Comparison of ENCODE assay signal across 17 mouse cellular contexts in the genomic region with DNA sequence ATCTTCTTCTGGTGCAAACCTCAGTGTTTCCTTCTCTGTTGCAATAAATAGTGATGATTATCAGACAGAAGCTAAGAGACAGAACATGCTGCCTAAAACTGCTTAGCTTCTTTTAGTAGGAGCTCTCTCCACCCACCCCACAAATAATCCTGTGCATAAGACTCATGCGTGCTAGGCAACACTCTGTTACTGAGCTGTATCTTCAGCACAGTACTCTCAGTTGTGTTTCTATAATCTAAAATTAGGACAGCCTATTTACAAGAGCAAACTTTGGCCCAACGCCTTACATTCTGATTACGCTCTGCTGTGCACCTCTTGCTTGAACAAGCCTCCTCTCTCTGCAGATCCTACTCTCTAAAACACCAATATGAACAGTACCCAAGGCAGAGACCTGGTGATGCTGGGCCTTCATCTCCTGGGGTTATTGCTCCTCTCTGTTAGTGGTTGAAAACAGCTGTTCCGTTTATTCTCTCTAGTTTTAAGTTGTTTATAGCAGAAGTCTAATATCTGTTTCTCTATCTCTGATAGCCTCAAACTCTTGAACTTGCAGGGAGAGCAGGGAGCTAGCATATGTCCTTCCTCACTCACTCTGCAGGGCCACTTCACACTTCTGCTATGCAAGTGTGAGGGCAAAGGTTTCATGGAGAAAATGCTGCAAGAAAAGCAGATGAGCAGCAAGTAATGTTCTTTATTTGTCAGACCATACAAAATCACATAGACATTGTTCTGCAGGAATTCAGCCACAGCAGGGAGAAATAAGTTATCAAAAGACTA.
DNase-seq lines count a peak whose midpoint lies in the region; ATAC-seq and TF ChIP-seq lines count a peak whose summit lies in the region.
"Had no signal": no experiment of that assay in that cellular context is flagged by ENCODE, and none has a peak within 500 bp of the region (broad histone marks: within the 10 kb centered on the region; RNA-seq: fewer than 3 reads in every experiment).

No protein-coding gene starts in this region.

- no peak for TF ChIP-seq CTCF in lung, embryonic 14.5 days (IDR thresholded peaks at IDR 0.05; ENCODE audit: low read depth)

- H3K36me3 ChIP-seq in lung, embryonic 14.5 days (ENCODE audit: insufficient read depth), result no peaks in the 10 kb centered on the region
- H3K36me3 ChIP-seq: intestine, embryonic 15.5 days had no signal

- no peaks in the 10 kb centered on the region for H3K4me1 ChIP-seq in lung, embryonic 14.5 days (ENCODE audit: insufficient read depth)
- H3K4me1 ChIP-seq: forebrain, embryonic 12.5 days; intestine, embryonic 15.5 days; liver, embryonic 12.5 days; midbrain, embryonic 13.5 days had no signal

- H3K27me3 ChIP-seq in lung, embryonic 14.5 days (ENCODE audit: insufficient read depth, low read length), result no peaks in the 10 kb centered on the region
- H3K27me3 ChIP-seq: forebrain, embryonic 12.5 days; intestine, embryonic 15.5 days; liver, embryonic 12.5 days; midbrain, embryonic 13.5 days had no signal

- intact Hi-C loops in left cerebral cortex, postnatal 25 days (cut with DNase I), result loop anchor here (2.0 to 10.0 kb wide), 2 partner anchors 15 to 53 kb away; no protein-coding TSS in a partner anchor

- peak; percentile 42 for DNase-seq in lung, embryonic 14.5 days
- no peak for DNase-seq in lung, postnatal 14 days
- DNase-seq in frontal cortex, postnatal 10 days (ENCODE audit: low spot score in 2 of 2), result peak; percentile 19 to 23
- DNase-seq in layer of hippocampus, adult 8-10 months (ENCODE audit: low spot score in 2 of 2), result peak; percentile 56 to 65
- peak; percentile 60 to 90 for DNase-seq in left cerebral cortex, postnatal 25 days (ENCODE audit: low spot score in 2 of 2)
- no peak for DNase-seq in spleen, adult 18-20 months
- no peak for DNase-seq in testis, postnatal 10 days (ENCODE audit: low spot score)
- DNase-seq: adrenal gland, adult 2 months; gastrocnemius, postnatal 25 days; thymus, postnatal 36 days had no signal

- no peak overlapping the region for H3K9ac ChIP-seq in lung, embryonic 14.5 days
- H3K9ac ChIP-seq: forebrain, embryonic 12.5 days; intestine, embryonic 15.5 days; liver, embryonic 12.5 days; midbrain, embryonic 13.5 days had no signal

- ATAC-seq in lung, embryonic 14.5 days (ENCODE audit: insufficient read depth), result peak; percentile 38; the same call in 1 of the 2 replicates
- ATAC-seq in erythroid progenitor cell, adult 5-6 weeks (replicated peaks; ENCODE audit: low FRiP score, poor library complexity, severe bottlenecking), result no peak
- ATAC-seq: CD4-positive, CD25-positive, alpha-beta regulatory T cell, adult 4 months; intestine, embryonic 15.5 days; liver, embryonic 12.5 days; midbrain, embryonic 13.5 days had no signal

- no peak overlapping the region for H3K4me3 ChIP-seq in lung, embryonic 14.5 days (ENCODE audit: low read depth, low read length)
- H3K4me3 ChIP-seq: forebrain, embryonic 12.5 days; intestine, embryonic 15.5 days; liver, embryonic 12.5 days; midbrain, embryonic 13.5 days had no signal

- H3K27ac ChIP-seq in lung, embryonic 14.5 days (ENCODE audit: low read depth), result no peak overlapping the region
- H3K27ac ChIP-seq: forebrain, embryonic 12.5 days; intestine, embryonic 15.5 days; liver, embryonic 12.5 days; macrophage; midbrain, embryonic 13.5 days had no signal

- H3K9me3 ChIP-seq in lung, embryonic 14.5 days (ENCODE audit: low read depth, low read length), result no peaks in the 10 kb centered on the region
- H3K9me3 ChIP-seq: forebrain, embryonic 12.5 days; intestine, embryonic 15.5 days; liver, embryonic 12.5 days; midbrain, embryonic 13.5 days had no signal

- H3K4me2 ChIP-seq in lung, embryonic 14.5 days, result no peak overlapping the region
- H3K4me2 ChIP-seq: forebrain, embryonic 12.5 days; intestine, embryonic 15.5 days; liver, embryonic 12.5 days; midbrain, embryonic 13.5 days had no signal

- 71% methylated on average over 4 of the region's 4 CpGs for WGBS in lung, embryonic 14.5 days

Comparison
In these comparisons a context has a peak if more than half of its experiments do, and no peak if none do; other contexts are left out.
1. DNase-seq: peak in lung, embryonic 14.5 days (single experiment), frontal cortex, postnatal 10 days (2 of 2), layer of hippocampus, adult 8-10 months (2 of 2) and left cerebral cortex, postnatal 25 days (2 of 2); none in lung, postnatal 14 days (single experiment), spleen, adult 18-20 months (0 of 2) and testis, postnatal 10 days (single experiment).